Mouse (Mus musculus) cerebellum, adult 11-12 months (tissue): ENCODE results near the gene Isg20.

ENCODE experiments used
- DNase-seq: peaks from one replicate; pipeline ENCODE4 v3.0.0; 2022

Isg20 gene

DNA sequence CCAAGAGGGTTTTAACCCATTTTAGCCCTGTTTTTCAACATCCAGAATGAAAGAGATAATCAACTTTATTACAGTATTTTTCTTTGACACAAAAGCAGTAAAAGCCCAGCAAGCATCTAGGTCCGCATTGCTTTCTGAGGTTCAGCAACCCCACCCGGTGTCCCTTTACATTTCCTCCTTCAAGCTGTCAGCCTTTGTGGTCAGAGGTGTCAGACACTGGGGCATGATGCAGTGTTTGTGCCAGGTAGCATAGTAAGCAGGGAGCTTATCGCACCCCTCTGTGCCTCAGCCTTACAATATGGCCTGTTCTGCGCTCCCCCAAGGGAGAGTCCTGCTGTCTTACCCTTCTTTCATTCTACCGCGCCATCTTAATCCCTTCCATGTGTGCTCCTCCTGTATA is 4.2 kb upstream of the Isg20 start:
- DNase-seq: no peak

DNA sequence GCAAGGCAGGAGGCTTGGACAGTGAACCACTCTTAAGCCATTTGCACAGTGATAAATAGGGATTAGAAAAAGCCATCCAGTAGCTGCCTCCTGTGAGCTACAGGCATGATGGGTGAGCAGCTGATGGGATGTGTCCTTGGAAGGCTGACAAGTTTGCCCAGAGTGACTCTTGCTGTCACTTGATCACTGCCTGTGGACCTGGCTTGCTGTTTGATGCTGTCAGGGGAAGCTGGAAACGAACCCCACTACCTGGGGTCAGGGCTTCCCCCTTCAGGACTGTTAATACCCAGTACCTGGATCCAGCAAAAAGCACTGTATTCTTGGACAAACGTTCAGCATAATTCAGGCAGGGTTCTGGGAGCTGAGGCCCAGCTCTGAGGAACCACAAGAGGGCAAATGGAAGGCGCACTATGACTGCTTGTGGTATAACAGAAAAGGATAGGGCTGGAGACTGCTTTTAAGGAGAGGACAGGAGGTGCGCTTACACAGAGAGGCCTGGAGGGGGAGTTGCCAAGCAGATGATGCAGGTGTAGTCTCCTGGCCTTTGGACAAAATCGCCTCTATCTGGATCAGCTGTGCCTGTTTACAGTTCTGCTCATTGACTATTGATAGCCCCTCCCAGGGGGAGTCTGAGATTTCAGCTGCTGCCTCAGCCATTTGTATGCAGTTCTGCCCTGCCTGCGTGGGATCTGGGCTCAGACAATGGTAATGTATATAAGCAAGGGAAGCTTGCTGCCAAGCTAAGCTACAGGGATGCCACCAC is 2.7 kb upstream of the Isg20 start:
- no peak for DNase-seq

DNA sequence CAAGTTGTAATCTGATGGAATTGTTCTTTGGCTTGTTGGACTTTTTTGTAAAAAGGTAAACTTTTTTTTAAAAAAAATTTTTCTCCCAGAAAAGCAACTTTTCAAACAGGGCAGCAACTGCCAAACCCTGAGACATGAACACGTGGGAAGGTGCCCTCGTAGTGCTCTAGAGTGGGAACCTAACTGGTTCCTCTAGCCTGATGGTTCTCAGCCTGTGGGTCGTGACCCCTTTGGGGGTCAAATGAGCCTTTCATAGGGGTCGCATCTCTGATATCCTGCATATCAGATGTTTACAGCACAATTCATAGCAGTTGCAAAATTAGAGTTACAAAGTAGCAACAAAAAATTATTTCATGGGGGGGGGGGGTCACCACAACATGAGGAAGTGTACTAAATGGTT is 2.0 kb upstream of the Isg20 start:
- no peak for DNase-seq

DNA sequence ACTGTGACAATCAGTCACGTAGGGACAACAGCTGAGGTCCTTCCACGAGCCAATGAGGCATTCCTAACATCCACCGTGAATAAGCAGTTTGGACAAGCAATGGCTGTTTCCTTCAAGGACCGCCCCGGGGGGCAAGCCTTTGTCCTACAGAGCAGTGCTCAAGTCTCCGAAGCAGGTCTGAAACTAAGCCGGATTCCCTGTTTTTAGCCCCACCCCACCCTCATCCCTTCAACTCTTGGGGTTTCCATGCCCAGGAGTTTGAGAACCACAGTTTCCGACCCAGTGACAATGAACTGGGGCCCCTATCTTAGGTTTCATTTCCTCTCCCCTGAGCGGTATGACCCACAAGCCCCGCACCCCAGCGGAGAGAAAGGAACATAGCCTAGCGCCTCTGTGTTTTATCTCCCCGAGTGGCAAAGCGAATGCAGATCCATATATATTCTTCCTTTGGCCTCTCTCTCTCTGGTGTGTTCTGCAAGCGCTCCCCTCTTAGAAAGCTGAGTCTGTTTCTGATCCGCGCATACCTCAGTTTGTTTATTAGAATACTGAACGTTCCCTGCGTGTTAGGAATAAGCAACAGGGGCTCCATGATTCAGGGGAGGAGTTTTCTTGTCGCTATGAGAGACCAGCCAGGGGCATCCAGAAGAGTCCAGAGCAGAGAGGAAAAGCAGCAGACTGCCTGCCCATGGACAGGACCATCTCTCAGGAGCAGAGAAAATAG is 811 bp upstream of the Isg20 start:
- no peak for DNase-seq

- no peak for DNase-seq
Measured at GRCm38 (mm10) chr7:78913649-78914544, 673 bp downstream of the Isg20 start.

GRCm38 (mm10) chr7:78914545-78914845 is 1.3 kb downstream of the Isg20 start:
- DNase-seq: no peak

DNA sequence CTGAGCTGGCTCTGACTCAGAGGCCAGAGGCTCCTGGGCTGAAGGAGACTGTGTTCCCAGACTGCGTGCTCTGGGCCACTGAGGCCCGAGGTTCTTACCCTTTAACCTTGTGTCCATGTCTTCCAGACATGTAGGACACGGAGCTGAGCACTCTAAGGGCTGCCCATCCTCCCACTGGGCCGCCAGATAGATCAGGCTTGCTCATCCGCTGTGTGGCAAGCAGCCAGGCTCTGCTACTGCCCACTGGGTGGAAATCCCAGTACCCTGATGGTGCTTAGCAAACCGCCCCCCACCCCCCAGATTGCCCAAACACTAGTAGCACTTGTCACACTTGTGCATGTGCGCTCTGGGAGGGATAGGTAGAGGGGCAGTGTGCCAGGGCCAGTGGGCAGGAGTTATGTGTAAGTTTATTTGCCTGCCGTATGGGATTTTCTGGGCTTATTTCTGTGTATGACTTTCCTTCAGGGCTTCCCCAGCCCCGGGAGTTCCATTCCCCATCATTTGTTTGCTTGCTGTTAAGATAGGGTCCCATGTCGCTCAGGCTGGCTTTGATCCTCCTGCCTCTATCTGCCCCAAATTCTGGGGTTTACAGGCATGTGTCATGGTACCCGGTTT is 1.8 kb downstream of the Isg20 start:
- DNase-seq: no peak

GRCm38 (mm10) chr7:78918686-78919085 is 5.5 kb downstream of the Isg20 start:
- DNase-seq: no peak

GRCm38 (mm10) chr7:78922506-78922905 is 9.3 kb downstream of the Isg20 start:
- no peak for DNase-seq

DNA sequence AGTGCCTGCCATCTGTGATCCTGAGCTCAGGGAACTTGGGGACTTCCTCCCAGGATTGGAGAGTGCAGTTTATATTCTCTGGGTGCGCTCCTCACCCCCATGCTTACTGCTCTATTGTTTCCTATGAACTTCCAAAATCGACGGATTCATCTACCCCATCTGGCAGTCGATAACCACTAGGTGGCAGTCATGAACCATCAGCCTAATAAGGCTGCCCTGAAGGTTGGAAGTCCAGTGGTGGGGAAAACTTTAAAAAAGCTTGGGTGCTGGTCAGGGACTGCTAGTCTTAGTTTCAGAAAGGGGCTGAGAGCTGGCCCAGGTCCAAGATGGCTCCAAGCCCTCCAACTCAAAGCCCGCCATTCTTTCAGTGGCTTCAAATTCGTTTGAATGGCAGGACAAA is 11.1 kb downstream of the Isg20 start:
- peak; percentile 13 for DNase-seq

DNA sequence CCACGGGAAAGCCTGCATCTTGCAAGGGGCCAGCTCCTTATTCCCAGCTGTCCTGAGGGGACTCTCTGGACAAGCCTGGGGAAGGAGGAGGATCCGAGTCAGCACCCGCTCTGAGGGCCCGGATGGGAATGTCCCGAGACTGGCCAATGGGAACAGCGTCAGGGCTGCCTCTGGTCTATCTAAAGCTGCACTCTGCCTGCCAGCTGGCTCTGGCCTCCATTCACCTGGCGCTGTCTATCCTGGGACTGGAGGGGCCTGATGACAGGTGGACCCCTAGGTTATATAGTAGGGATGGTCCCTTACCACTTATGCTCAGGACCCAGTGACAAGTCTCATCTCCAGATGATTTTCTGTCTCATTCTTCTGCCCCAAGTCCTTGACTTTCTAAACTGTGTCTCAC is 11.6 kb downstream of the Isg20 start:
- no peak for DNase-seq

DNA sequence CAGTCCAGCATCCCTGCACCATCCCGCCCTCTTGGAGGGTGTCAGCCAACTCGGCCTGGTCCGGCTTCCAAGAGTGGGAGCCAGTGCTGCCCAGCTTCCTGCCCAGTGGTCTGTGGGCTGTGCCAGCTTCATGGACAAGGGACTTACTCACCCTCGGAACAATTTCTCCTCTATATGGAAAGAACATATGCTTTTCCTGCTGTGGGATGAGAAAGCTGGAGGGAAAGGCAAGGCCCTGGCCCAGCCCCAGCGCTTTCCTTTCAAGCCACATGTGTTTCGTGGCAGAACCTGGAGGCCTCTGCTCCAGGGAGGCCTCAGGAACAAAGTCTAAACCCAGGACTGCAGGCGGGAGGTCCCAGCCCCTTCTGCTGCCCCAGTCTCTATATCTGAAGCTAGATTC is 12.5 kb downstream of the Isg20 start:
- DNase-seq: no peak

DNA sequence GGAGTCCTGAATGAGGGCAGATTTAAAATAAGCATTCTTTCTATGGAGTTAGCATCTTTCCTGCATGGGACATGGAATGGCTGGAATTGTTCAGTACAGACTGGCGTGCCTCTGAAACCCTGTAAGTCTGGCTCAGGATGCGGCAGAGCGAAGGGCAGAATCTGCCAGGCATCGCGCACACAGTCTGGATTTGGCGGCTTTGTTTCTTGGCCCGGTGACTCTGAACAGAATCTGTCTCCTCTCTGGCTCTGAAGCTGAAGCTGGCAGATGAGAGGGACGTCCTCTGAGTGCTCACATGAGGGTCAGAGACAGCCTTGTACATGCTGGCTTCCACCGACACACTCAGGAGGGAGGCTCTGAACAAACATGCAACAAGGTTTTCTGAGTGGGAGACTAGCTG is 12.9 kb downstream of the Isg20 start:
- DNase-seq: no peak

GRCm38 (mm10) chr7:78927266-78927665 is 14.0 kb downstream of the Isg20 start:
- DNase-seq: no peak

GRCm38 (mm10) chr7:78938957-78939602 is 25.9 kb downstream of the Isg20 start:
- no peak for DNase-seq

GRCm38 (mm10) chr7:78940971-78941370 is 27.7 kb downstream of the Isg20 start:
- no peak for DNase-seq

GRCm38 (mm10) chr7:78942544-78942943 is 29.3 kb downstream of the Isg20 start:
- DNase-seq: no peak

DNA sequence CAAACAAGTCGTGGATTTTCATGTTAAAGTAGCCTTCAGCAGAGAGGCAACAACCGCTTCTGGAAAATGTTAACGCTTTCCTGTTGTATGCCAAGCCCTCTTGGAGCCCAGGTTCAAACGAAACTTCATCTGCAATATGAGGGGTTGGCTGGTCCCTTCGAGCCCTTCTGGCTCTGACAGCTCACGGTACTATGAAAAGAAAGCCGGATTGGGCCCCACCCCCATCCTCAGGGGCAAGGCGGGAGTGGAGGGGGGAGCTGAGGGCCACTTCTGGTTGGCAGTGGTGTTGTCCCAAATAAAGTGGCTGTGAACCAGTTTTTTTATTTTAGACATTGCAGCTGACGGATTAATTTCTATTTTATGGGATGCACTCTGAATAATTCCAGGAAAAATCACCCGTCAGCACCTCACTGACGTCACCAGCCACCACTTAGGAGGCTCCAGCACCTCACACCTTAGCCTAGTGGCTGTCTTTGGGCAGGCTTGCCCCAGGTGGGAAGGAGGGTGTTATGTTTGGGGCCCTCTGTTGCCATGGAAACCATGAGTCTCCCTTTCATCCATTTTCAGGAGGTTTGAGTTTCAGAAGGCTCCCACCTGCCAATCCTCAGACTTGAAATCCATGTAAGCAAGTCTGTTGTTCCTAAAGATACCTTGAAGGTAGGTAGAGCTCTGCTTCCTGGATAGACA is 40.8 kb downstream of the Isg20 start:
- DNase-seq: no peak

DNA sequence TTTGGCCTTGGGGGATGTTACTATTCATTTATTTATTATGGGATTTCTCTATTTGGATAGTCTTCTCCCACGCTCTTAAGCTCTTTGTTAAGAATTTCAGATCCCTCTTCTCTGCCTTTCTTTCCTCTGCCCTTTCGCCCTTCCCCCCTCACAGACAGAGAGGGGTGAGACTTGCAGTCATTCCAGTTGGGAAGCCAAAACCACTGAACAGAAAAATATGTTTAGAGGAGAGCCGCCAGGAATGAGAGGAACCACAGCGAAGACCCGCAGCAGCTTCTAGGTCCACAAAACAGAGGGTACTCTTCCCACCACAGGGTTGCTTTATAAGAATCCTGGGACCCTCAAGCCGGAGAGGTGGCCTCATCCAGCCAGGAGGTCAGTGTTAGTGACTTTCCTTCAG is 41.4 kb downstream of the Isg20 start:
- DNase-seq: no peak

DNA sequence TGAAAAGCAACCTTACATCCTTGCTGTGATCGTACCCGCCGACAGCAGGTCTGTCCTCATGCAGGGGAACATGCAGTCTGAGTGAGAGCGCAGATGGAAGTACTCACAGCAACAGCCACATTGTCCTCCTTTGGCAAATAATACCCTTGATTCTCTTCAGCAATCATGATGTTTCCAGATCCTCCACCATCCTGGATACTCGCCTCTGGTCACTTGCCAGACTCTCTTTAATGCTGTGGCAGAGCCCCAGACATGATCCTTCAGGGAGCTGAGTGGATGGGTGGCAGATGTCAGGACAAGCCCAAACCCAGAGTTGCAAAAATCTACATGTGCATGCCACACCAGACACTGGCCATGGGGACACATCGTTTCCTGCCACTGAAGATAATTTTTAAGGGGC is 41.9 kb downstream of the Isg20 start:
- DNase-seq: no peak

GRCm38 (mm10) chr7:78958499-78959073 is 45.4 kb downstream of the Isg20 start:
- DNase-seq: no peak

- DNase-seq: no peak
Measured at GRCm38 (mm10) chr7:78963891-78964290, 50.7 kb downstream of the Isg20 start.
